Mouse (Mus musculus) stomach, embryonic 14.5 days (tissue): ENCODE results near the gene Arpc5l. TPM values are rescaled to one million over a fixed set of nuclear protein-coding genes. Genes with fewer than 3 reads are reported as not detected.

Source experiments
- ATAC-seq: fragments of 200-750 bp; cut with Nextera tagmentation; 2 replicates; pipeline ENCODE4 v1.8.0; 2017; ENCODE audit warnings: low read depth, moderate TSS enrichment; ENCODE audit not compliant: insufficient number of reproducible peaks, insufficient read depth, low FRiP score
- H3K27ac ChIP-seq: fragments of 300-500 bp; sonication (generic); 2 replicates; pipeline ENCODE4 v1.5.1; 2014; ENCODE audit warnings: mild to moderate bottlenecking, low read length, moderate library complexity, mixed read lengths
- H3K27me3 ChIP-seq: fragments of 300-500 bp; sonication (generic); 2 replicates; pipeline ENCODE4 v1.6.1; 2014; ENCODE audit warnings: low read length, control low read depth, mixed read lengths; ENCODE audit not compliant: control insufficient read depth, insufficient read depth
- H3K36me3 ChIP-seq: fragments of 300-500 bp; sonication (generic); 2 replicates; pipeline ENCODE4 v1.6.1; 2014; ENCODE audit warnings: mild to moderate bottlenecking, control low read depth, low read length, moderate library complexity, mixed read lengths; ENCODE audit not compliant: control insufficient read depth, insufficient read depth
- H3K4me1 ChIP-seq: fragments of 300-500 bp; sonication (generic); 2 replicates; pipeline ENCODE4 v1.6.1; 2014; ENCODE audit warnings: low read length, control low read depth, mixed read lengths; ENCODE audit not compliant: control insufficient read depth, insufficient read depth
- H3K4me2 ChIP-seq: fragments of 300-500 bp; sonication (generic); replicated peaks from 2 replicates; pipeline ENCODE4 v1.6.1; 2014; ENCODE audit warnings: low read depth, low read length, control low read depth
- H3K4me3 ChIP-seq: fragments of 300-500 bp; sonication (generic); 2 replicates; pipeline ENCODE4 v1.5.1; 2014; ENCODE audit warnings: low read depth, low read length, control low read depth
- H3K9ac ChIP-seq: fragments of 300-500 bp; sonication (generic); replicated peaks from 2 replicates; pipeline ENCODE4 v1.6.1; 2014; ENCODE audit warnings: low read depth, mild to moderate bottlenecking, control low read depth, low read length, moderate library complexity, mixed read lengths
- H3K9me3 ChIP-seq: fragments of 300-500 bp; sonication (generic); 2 replicates; pipeline ENCODE4 v1.6.1; 2016; ENCODE audit warnings: low read depth, low read length, control low read depth; ENCODE audit not compliant: control insufficient read depth
- WGBS: fragments of 180-500 bp; shearing (Covaris S2); extraction: QIAGEN DNeasy Blood & Tissue Kit; methylation state at CpG from one replicate; pipeline ENCODE4 v1.1.7; 2014; 5-methylcytosine and 5-hydroxymethylcytosine counted together
- polyA plus RNA-seq: library from polyadenylated mRNA; unstranded; fragments of >200 nt; fragmentation: Nextera tagmentation; extraction: Ambion mirVana; gene quantifications from 2 replicates; pipeline ENCODE4 v1.2.1, GENCODE M21; 2014

Arpc5l gene
- 119 and 124 TPM in 2 replicates for polyA plus RNA-seq

GRCm38 (mm10) chr2:39004880-39005435 is at the start of gene Arpc5l:
TSS of gene Arpc5l (plus strand) at chr2:39005348.
- no peaks in the 10 kb centered on the region for H3K9me3 ChIP-seq
- peaks cover 38% of the 10 kb centered on the region for H3K36me3 ChIP-seq
- peak within 1 kb of the TSS; percentile 83 for H3K27ac ChIP-seq
- WGBS = under 1% methylated on average over 58 of the region's 58 CpGs
- H3K4me2 ChIP-seq = peak within 1 kb of the TSS; percentile 94
- peak within 1 kb of the TSS; percentile 92 for H3K9ac ChIP-seq
- peak within 1 kb of the TSS; percentile 77 for H3K4me3 ChIP-seq
- peaks cover 31% of the 10 kb centered on the region for H3K4me1 ChIP-seq
- H3K27me3 ChIP-seq = no peaks in the 10 kb centered on the region
- peak; percentile 85 for ATAC-seq

GRCm38 (mm10) chr2:38956062-38956461 is 49.1 kb upstream of the Arpc5l start:
- H3K9ac ChIP-seq = no peak overlapping the region
- 66% methylated on average over 2 of the region's 2 CpGs for WGBS

GRCm38 (mm10) chr2:38957671-38958223 is 47.4 kb upstream of the Arpc5l start:
- no peak for ATAC-seq
- H3K4me3 ChIP-seq = no peak overlapping the region
- WGBS = 78% methylated on average over 5 of the region's 5 CpGs
- H3K9me3 ChIP-seq = no peaks in the 10 kb centered on the region
- H3K4me1 ChIP-seq = no peaks in the 10 kb centered on the region
- no peaks in the 10 kb centered on the region for H3K27me3 ChIP-seq
- no peak overlapping the region for H3K9ac ChIP-seq
- no peak overlapping the region for H3K27ac ChIP-seq
- H3K36me3 ChIP-seq = no peaks in the 10 kb centered on the region
- no peak overlapping the region for H3K4me2 ChIP-seq

More at GRCm38 (mm10) chr2:38956062-38956461, 49.1 kb upstream of the Arpc5l start:
- H3K36me3 ChIP-seq = no peaks in the 10 kb centered on the region
- no peaks in the 10 kb centered on the region for H3K27me3 ChIP-seq
- H3K4me3 ChIP-seq = no peak overlapping the region
- no peaks in the 10 kb centered on the region for H3K9me3 ChIP-seq
- H3K4me2 ChIP-seq = no peak overlapping the region
- no peaks in the 10 kb centered on the region for H3K4me1 ChIP-seq
- no peak overlapping the region for H3K27ac ChIP-seq
- ATAC-seq = no peak

- Histone ChIP-seq H3K9ac (no peak overlapping the region), H3K36me3 (no peaks in the 10 kb centered on the region), H3K9me3 (no peaks in the 10 kb centered on the region), H3K4me3 (no peak overlapping the region), H3K27me3 (no peaks in the 10 kb centered on the region), H3K27ac (no peak overlapping the region), H3K4me2 (no peak overlapping the region), H3K4me1 (0 out of 2 replicates have a peak, but pooled peaks cover 4% of the 10 kb centered on the region)
- no peak for ATAC-seq
- WGBS = 6% methylated on average over 4 of the region's 4 CpGs
These were observed 41.0 kb upstream of the Arpc5l start for GRCm38 (mm10) chr2:38964198-38964597.

- H3K9me3 ChIP-seq = no peaks in the 10 kb centered on the region
- 74% methylated on average over 2 of the region's 2 CpGs for WGBS
- H3K4me1 ChIP-seq = no peaks in the 10 kb centered on the region
- no peak for ATAC-seq
- H3K27ac ChIP-seq = no peak overlapping the region
- no peak overlapping the region for H3K9ac ChIP-seq
- no peak overlapping the region for H3K4me2 ChIP-seq
- no peaks in the 10 kb centered on the region for H3K36me3 ChIP-seq
- no peaks in the 10 kb centered on the region for H3K27me3 ChIP-seq
- H3K4me3 ChIP-seq = no peak overlapping the region
These were observed 35.5 kb upstream of the Arpc5l start for GRCm38 (mm10) chr2:38969650-38970049.

- H3K4me2 ChIP-seq = no peak overlapping the region
- no peaks in the 10 kb centered on the region for H3K36me3 ChIP-seq
- WGBS = 53% methylated on average over 5 of the region's 5 CpGs
- no peak overlapping the region for H3K4me3 ChIP-seq
- H3K27ac ChIP-seq = no peak overlapping the region
- H3K9me3 ChIP-seq = no peaks in the 10 kb centered on the region
- no peaks in the 10 kb centered on the region for H3K4me1 ChIP-seq
- H3K9ac ChIP-seq = no peak overlapping the region
- no peaks in the 10 kb centered on the region for H3K27me3 ChIP-seq
- peak; percentile 79; the same call in 1 of the 2 replicates for ATAC-seq
These were observed 35.1 kb upstream of the Arpc5l start for GRCm38 (mm10) chr2:38970057-38970456.

- Histone ChIP-seq H3K27ac (no peak overlapping the region), H3K4me2 (no peak overlapping the region), H3K27me3 (no peaks in the 10 kb centered on the region), H3K9me3 (no peaks in the 10 kb centered on the region), H3K4me3 (no peak overlapping the region), H3K4me1 (no peaks in the 10 kb centered on the region), H3K36me3 (no peaks in the 10 kb centered on the region), H3K9ac (no peak overlapping the region)
- 35% methylated on average over 2 of the region's 2 CpGs for WGBS
- no peak for ATAC-seq
These were observed 31.9 kb upstream of the Arpc5l start for GRCm38 (mm10) chr2:38973223-38973622.

- H3K27ac ChIP-seq = no peak overlapping the region
- no peaks in the 10 kb centered on the region for H3K27me3 ChIP-seq
- no peak overlapping the region for H3K4me2 ChIP-seq
- WGBS = 78% methylated on average over 7 of the region's 7 CpGs
- H3K4me3 ChIP-seq = no peak overlapping the region
- H3K9me3 ChIP-seq = no peaks in the 10 kb centered on the region
- ATAC-seq = no peak
- H3K4me1 ChIP-seq = no peaks in the 10 kb centered on the region
- H3K9ac ChIP-seq = no peak overlapping the region
- H3K36me3 ChIP-seq = no peaks in the 10 kb centered on the region
These were observed 31.4 kb upstream of the Arpc5l start for GRCm38 (mm10) chr2:38973701-38974100.

GRCm38 (mm10) chr2:38974171-38974570 is 31.0 kb upstream of the Arpc5l start:
- no peak overlapping the region for H3K4me2 ChIP-seq
- H3K27ac ChIP-seq = no peak overlapping the region
- H3K4me1 ChIP-seq = no peaks in the 10 kb centered on the region
- no peak overlapping the region for H3K4me3 ChIP-seq
- ATAC-seq = no peak
- H3K36me3 ChIP-seq = no peaks in the 10 kb centered on the region
- 51% methylated on average over 2 of the region's 2 CpGs for WGBS
- H3K9me3 ChIP-seq = no peaks in the 10 kb centered on the region
- no peaks in the 10 kb centered on the region for H3K27me3 ChIP-seq
- no peak overlapping the region for H3K9ac ChIP-seq
